Mouse (Mus musculus) midbrain, postnatal 0 days (tissue): ENCODE measurements at regions not wholly inside any gene's neighbourhood (a gene's known extent, or its start where the extent isn't known, plus 50 kb on each side); places are given as distances from the start of the nearest gene placed in this dataset.

Source experiments
- ATAC-seq: fragments of 200-750 bp; cut with Nextera tagmentation; 2 replicates; pipeline ENCODE4 v1.8.0; 2017; ENCODE audit warnings: moderate number of reproducible peaks, mild to moderate bottlenecking, moderate TSS enrichment, moderate library complexity; ENCODE audit not compliant: low FRiP score
- DNase-seq: peaks from one replicate; pipeline ENCODE4 v3.0.0-alpha.2; 2015; ENCODE audit warnings: low spot score
- H3K27ac ChIP-seq: fragments of 300-500 bp; sonication (generic); 2 replicates; pipeline ENCODE4 v1.5.1; 2014; ENCODE audit warnings: low read depth, mild to moderate bottlenecking, low read length, mixed read lengths
- H3K27me3 ChIP-seq: fragments of 300-500 bp; sonication (generic); 2 replicates; pipeline ENCODE4 v1.6.1; 2014; ENCODE audit warnings: low read length, control low read depth, mixed read lengths; ENCODE audit not compliant: insufficient read depth
- H3K36me3 ChIP-seq: fragments of 300-500 bp; sonication (generic); 2 replicates; pipeline ENCODE4 v1.6.1; 2014; ENCODE audit warnings: low read length, control low read depth, mixed read lengths; ENCODE audit not compliant: insufficient read depth
- H3K4me1 ChIP-seq: fragments of 300-500 bp; sonication (generic); 2 replicates; pipeline ENCODE4 v1.6.1; 2014; ENCODE audit warnings: mild to moderate bottlenecking, control low read depth, antibody characterized with exemption, low read length, mixed read lengths; ENCODE audit not compliant: insufficient read depth
- H3K4me2 ChIP-seq: fragments of 300-500 bp; sonication (generic); 2 replicates; pipeline ENCODE4 v1.6.1; 2014; ENCODE audit warnings: low read depth, mild to moderate bottlenecking, low read length, mixed read lengths; ENCODE audit not compliant: poor library complexity, severe bottlenecking
- H3K4me3 ChIP-seq: fragments of 300-500 bp; sonication (generic); 2 replicates; pipeline ENCODE4 v1.5.1; 2014; ENCODE audit warnings: low read depth, mild to moderate bottlenecking, low read length, moderate library complexity
- H3K9ac ChIP-seq: fragments of 300-500 bp; sonication (generic); replicated peaks from 2 replicates; pipeline ENCODE4 v1.6.1; 2014; ENCODE audit warnings: mild to moderate bottlenecking, low read length, moderate library complexity, mixed read lengths; ENCODE audit not compliant: poor library complexity, severe bottlenecking
- H3K9me3 ChIP-seq: fragments of 300-500 bp; sonication (generic); 2 replicates; pipeline ENCODE4 v1.6.1; 2016; ENCODE audit warnings: low read length, control low read depth
- CTCF ChIP-seq: IDR thresholded peaks from 2 replicates; pipeline ENCODE4 v1.5.1; 2016; ENCODE audit warnings: antibody characterized with exemption, mild to moderate bottlenecking
- WGBS: fragments of 180-500 bp; shearing (Covaris S2); extraction: QIAGEN DNeasy Blood & Tissue Kit; methylation state at CpG from one replicate; pipeline ENCODE4 v1.1.7; 2014; 5-methylcytosine and 5-hydroxymethylcytosine counted together

DNA sequence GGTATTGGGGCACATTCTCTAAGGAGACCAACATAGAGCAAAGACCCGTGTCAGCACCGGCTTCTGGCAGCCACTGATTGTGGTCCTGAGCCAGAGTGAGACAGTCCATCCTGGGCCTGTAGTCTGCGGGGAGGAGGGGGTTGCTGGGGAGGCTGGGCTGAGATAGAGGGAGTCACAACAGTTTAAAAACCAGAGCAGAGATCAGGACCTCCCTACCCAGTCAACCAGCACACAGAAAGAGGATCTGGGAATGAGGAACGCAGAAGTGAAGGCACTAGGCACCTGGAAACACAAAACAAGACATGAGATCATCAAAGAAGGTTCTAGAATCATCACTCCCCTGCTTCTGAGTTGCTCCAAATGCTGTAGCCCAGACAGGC is 72.4 kb upstream of the Frmd6 start:
- H3K9ac ChIP-seq, result no peak overlapping the region
- WGBS, result 63% methylated on average over 4 of the region's 4 CpGs
- no peak overlapping the region for H3K4me3 ChIP-seq
- H3K9me3 ChIP-seq, result no peaks in the 10 kb centered on the region
- H3K27ac ChIP-seq, result 0 out of 2 replicates have a peak overlapping the region, but pooled peaks have one; percentile 18
- no peaks in the 10 kb centered on the region for H3K27me3 ChIP-seq
- no peak for ATAC-seq
- peaks cover 8% of the 10 kb centered on the region; the same call in 1 of the 2 replicates for H3K4me1 ChIP-seq
- TF ChIP-seq CTCF, result no peak
- DNase-seq, result no peak
- H3K36me3 ChIP-seq, result no peaks in the 10 kb centered on the region
- H3K4me2 ChIP-seq, result peak overlapping the region; percentile 9; the same call in 1 of the 2 replicates

DNA sequence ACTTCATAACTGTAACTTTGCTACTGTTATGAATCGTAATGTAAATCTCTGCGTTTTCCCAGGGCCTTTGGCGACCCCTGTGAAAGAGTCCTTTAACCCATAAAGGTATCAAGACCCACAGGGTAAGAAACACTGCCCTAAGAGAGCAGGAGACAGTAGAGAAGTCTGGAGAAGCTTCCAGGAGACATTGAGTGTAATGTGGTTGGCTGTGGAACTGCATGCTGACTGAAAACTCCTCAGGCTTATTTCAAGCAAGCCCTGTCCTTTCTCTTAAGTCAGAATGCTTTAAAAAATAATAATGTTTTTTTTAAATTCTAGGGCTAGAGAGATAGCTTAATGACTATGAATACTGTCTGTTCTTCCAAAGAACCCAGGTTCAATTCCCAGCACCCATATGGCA is 71.9 kb upstream of the Frmd6 start:
- H3K9ac ChIP-seq, result no peak overlapping the region
- peaks cover 8% of the 10 kb centered on the region; the same call in 1 of the 2 replicates for H3K4me1 ChIP-seq
- ATAC-seq (no peak), DNase-seq (no peak)
- H3K27me3 ChIP-seq, result no peaks in the 10 kb centered on the region
- TF ChIP-seq CTCF, result peak; percentile 61
- no peak overlapping the region for H3K4me2 ChIP-seq
- no peaks in the 10 kb centered on the region for H3K36me3 ChIP-seq
- WGBS, result 89% methylated on average over 3 of the region's 3 CpGs
- no peaks in the 10 kb centered on the region for H3K9me3 ChIP-seq
- no peak overlapping the region for H3K27ac ChIP-seq
- H3K4me3 ChIP-seq, result no peak overlapping the region

DNA sequence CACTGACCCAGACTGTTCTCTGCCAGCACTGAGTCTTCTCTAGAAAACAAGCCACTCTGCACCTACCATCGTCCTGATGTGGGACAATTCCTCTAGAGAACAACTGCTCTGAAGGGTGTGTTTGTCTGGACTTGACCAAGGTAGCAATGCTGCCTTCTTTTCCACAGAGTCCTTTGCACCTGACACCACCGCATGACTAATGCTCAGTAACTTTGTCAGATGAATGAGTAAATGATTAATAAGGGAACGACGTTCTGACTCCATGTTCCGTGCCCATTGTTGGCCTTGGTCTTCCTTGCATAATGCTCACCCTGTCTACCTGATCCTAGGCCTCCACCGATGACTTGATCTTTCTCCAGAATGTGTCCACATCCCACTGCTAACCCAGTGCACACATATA is 67.2 kb upstream of the Frmd6 start:
- Histone ChIP-seq H3K27me3 (no peaks in the 10 kb centered on the region), H3K4me2 (no peak overlapping the region), H3K4me1 (no peaks in the 10 kb centered on the region), H3K9me3 (no peaks in the 10 kb centered on the region), H3K4me3 (no peak overlapping the region), H3K27ac (no peak overlapping the region), H3K36me3 (no peaks in the 10 kb centered on the region), H3K9ac (no peak overlapping the region)
- no peak for ATAC-seq
- no peak for TF ChIP-seq CTCF
- DNase-seq, result no peak
- 96% methylated on average over 6 of the region's 6 CpGs for WGBS

DNA sequence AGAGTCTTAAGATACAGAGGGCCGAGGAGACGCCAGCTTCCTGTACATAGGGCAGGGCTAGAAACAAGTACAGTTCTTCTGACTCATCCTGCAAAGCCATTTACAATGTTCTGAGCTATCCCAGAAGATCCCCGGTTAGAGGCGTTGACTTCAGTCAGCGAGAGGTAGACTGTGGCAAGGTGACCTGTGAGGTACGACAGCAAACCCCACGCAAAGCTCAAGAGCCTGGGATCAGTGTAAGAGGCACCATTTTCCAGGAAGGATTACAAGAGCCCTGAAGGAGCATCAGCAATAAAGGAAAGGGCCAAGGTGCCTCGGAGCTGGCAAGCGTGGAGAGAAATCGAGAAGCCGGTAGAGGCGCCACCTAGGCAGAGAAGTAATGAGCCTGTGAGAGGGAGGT is 61.8 kb upstream of the Frmd6 start:
- no peak for ATAC-seq
- DNase-seq, result no peak
- H3K9ac ChIP-seq, result no peak overlapping the region
- no peak overlapping the region for H3K27ac ChIP-seq
- no peaks in the 10 kb centered on the region for H3K4me1 ChIP-seq
- H3K4me3 ChIP-seq, result no peak overlapping the region
- no peaks in the 10 kb centered on the region for H3K9me3 ChIP-seq
- no peaks in the 10 kb centered on the region for H3K36me3 ChIP-seq
- no peak for TF ChIP-seq CTCF
- no peak overlapping the region for H3K4me2 ChIP-seq
- H3K27me3 ChIP-seq, result no peaks in the 10 kb centered on the region
- WGBS, result 91% methylated on average over 12 of the region's 12 CpGs

DNA sequence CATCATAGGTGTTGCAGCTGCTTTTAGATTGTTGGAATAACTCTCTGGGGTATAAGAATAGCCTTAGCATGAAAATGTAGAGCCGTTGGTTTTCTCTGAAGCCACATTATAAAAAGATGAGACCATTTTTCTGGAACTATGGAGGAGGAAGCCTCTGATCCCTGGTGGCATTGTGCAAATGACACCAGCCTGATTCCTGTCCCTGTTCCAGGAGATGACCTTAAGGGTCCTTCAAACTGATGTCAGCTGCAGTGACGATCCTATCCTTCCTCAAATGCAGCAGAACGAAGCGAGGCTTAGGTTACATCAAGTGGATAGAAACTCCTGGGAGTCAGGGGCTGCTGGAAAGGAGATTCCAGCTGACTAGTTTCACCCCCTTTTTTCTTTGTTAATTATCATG is 59.0 kb upstream of the Frmd6 start:
- no peaks in the 10 kb centered on the region for H3K27me3 ChIP-seq
- H3K4me1 ChIP-seq, result no peaks in the 10 kb centered on the region
- H3K4me2 ChIP-seq, result no peak overlapping the region
- H3K9ac ChIP-seq, result no peak overlapping the region
- no peaks in the 10 kb centered on the region for H3K36me3 ChIP-seq
- no peak for ATAC-seq
- TF ChIP-seq CTCF, result no peak
- no peak overlapping the region for H3K27ac ChIP-seq
- H3K9me3 ChIP-seq, result no peaks in the 10 kb centered on the region
- H3K4me3 ChIP-seq, result no peak overlapping the region
- no peak for DNase-seq
- WGBS, result 81% methylated on average over 4 of the region's 4 CpGs

DNA sequence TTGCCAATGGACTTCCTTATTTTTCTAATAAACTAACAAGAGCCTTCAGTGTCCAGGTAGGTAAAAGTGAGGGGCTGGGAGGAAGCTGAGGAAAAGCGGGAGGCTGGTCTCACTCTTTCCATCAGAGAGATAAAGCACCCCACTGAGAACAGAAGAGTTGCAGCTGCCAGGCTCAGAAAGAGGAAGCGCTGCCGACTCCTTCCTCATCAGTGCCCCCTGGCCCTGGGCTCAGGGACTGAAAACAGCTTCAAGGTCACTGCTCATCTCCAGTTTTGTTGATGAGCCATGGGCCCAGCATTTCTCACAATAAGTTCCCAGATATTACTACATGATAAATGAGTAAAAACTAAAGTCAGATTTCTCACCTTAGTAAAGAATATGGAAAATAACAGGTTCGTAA is 57.4 kb upstream of the Frmd6 start:
- DNase-seq (no peak), ATAC-seq (no peak)
- H3K9me3 ChIP-seq, result no peaks in the 10 kb centered on the region
- WGBS, result 53% methylated on average over 4 of the region's 4 CpGs
- no peaks in the 10 kb centered on the region for H3K4me1 ChIP-seq
- H3K27me3 ChIP-seq, result no peaks in the 10 kb centered on the region
- no peak overlapping the region for H3K4me3 ChIP-seq
- no peaks in the 10 kb centered on the region for H3K36me3 ChIP-seq
- no peak for TF ChIP-seq CTCF
- no peak overlapping the region for H3K27ac ChIP-seq
- H3K9ac ChIP-seq, result no peak overlapping the region
- no peak overlapping the region for H3K4me2 ChIP-seq

DNA sequence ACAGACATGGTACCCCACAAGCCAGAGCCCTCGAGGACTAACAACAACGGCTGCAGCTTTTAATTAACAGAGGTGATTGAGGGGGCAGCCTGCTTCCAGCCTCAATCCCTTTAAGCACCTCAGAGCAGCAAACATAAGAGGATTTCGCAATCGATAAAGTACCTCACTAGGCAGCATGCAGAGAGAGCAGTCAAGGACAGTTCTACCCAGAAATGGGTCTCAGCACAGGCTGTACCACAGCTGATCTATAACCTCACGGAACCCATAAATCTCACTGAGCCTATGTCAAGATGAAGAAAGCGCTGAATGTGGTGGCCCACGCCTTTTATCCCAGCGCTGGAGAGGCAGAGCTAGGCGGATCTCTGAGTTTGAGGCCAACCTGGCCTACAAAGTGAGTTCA is 56.6 kb upstream of the Frmd6 start:
- Histone ChIP-seq H3K4me3 (no peak overlapping the region), H3K9me3 (no peaks in the 10 kb centered on the region), H3K27me3 (no peaks in the 10 kb centered on the region), H3K36me3 (no peaks in the 10 kb centered on the region), H3K4me1 (no peaks in the 10 kb centered on the region), H3K27ac (no peak overlapping the region), H3K9ac (no peak overlapping the region), H3K4me2 (no peak overlapping the region)
- 82% methylated on average over 9 of the region's 9 CpGs for WGBS
- no peak for TF ChIP-seq CTCF
- ATAC-seq, result no peak
- DNase-seq, result no peak
